41 mouse cellular contexts compared by ENCODE assay signal in genomic region chr5:113190558-113190957, GRCm38 (mm10). TPM values are rescaled to one million over a fixed set of nuclear protein-coding genes. Genes with fewer than 3 reads are reported as not detected.
A peak's percentile ranks its signal among the peaks of the same experiment; 100 is the strongest.
DNase-seq lines count a peak whose midpoint lies in the region; ATAC-seq and TF ChIP-seq lines count a peak whose summit lies in the region.
"Had no signal": no experiment of that assay in that cellular context is flagged by ENCODE, and none has a peak within 500 bp of the region (broad histone marks: within the 10 kb centered on the region; RNA-seq: fewer than 3 reads in every experiment).

No protein-coding gene starts in this region.

- no peak overlapping the region for H3K9ac ChIP-seq in lung, embryonic 15.5 days
- no peak overlapping the region for H3K9ac ChIP-seq in midbrain, postnatal 0 days (replicated peaks; ENCODE audit: low read length, poor library complexity, severe bottlenecking)
- H3K9ac ChIP-seq: embryonic facial prominence, embryonic 12.5 days; heart, embryonic 15.5 days; liver, embryonic 14.5 days; midbrain, embryonic 15.5 days; neural tube, embryonic 12.5 days had no signal

- no peak for DNase-seq in gastrocnemius, adult 2 months
- no peak for DNase-seq in gastrocnemius, postnatal 4 days (ENCODE audit: low spot score in 2 of 2)
- no peak for DNase-seq in lung, adult 2 months
- DNase-seq in midbrain, embryonic 10.5 days (ENCODE audit: low spot score), result no peak
- DNase-seq in midbrain, postnatal 0 days (ENCODE audit: low spot score), result no peak
- DNase-seq in limb, embryonic 10.5 days (ENCODE audit: low spot score), result no peak
- no peak for DNase-seq in right cerebral cortex, postnatal 25 days
- DNase-seq: cerebellum, adult 8-10 months; cerebellum, postnatal 25 days; gastrocnemius, postnatal 10 days; heart, postnatal 36 days; kidney, adult 18-20 months; kidney, postnatal 4 days; layer of hippocampus, postnatal 36 days; left cerebral cortex, postnatal 4 days; liver; right cerebral cortex, adult 18-20 months; right cerebral cortex, postnatal 4 days; thymus, adult 18-20 months; thymus, postnatal 36 days had no signal

- no peaks in the 10 kb centered on the region for H3K4me1 ChIP-seq in lung, embryonic 15.5 days
- peaks cover 2% of the 10 kb centered on the region; the same call in 1 of the 2 replicates for H3K4me1 ChIP-seq in lung, adult 2 months (ENCODE audit: control insufficient read depth, insufficient read depth, low read length)
- H3K4me1 ChIP-seq in midbrain, embryonic 10.5 days, result peaks cover 20% of the 10 kb centered on the region
- peaks cover 10% of the 10 kb centered on the region for H3K4me1 ChIP-seq in midbrain, postnatal 0 days (ENCODE audit: insufficient read depth, low read length)
- H3K4me1 ChIP-seq in limb, embryonic 10.5 days, result peaks cover 30% of the 10 kb centered on the region
- H3K4me1 ChIP-seq: embryonic facial prominence, embryonic 12.5 days; heart, embryonic 15.5 days; neural tube, embryonic 12.5 days had no signal

- TF ChIP-seq CTCF in gastrocnemius, adult 2 months (IDR thresholded peaks at IDR 0.05), result no peak
- TF ChIP-seq CTCF in lung, adult 2 months (IDR thresholded peaks at IDR 0.05; ENCODE audit: insufficient read depth, low read length), result no peak
- no peak for TF ChIP-seq CTCF in midbrain, postnatal 0 days (IDR thresholded peaks at IDR 0.05)

- no peaks in the 10 kb centered on the region for H3K27me3 ChIP-seq in lung, embryonic 15.5 days
- no peaks in the 10 kb centered on the region for H3K27me3 ChIP-seq in midbrain, embryonic 10.5 days (ENCODE audit: low read depth, poor library complexity, severe bottlenecking)
- no peaks in the 10 kb centered on the region for H3K27me3 ChIP-seq in midbrain, postnatal 0 days (ENCODE audit: insufficient read depth, low read length)
- H3K27me3 ChIP-seq in limb, embryonic 10.5 days (ENCODE audit: low read depth, poor library complexity, severe bottlenecking), result no peaks in the 10 kb centered on the region
- H3K27me3 ChIP-seq: embryonic facial prominence, embryonic 12.5 days; heart, embryonic 15.5 days; midbrain, embryonic 15.5 days; neural tube, embryonic 12.5 days had no signal

- intact Hi-C loops in gastrocnemius, adult 2 months (cut with DNase I), result no loop called here

- no peak for TF ChIP-seq POLR2A in lung, adult 2 months (IDR thresholded peaks at IDR 0.05; ENCODE audit: borderline replicate concordance, extremely low read depth, low read depth, low read length)

- WGBS in lung, embryonic 15.5 days, result 46% methylated on average over 14 of the region's 14 CpGs
- 39% methylated on average over 14 of the region's 14 CpGs for WGBS in lung, adult 2 months
- 77% methylated on average over 14 of the region's 14 CpGs for WGBS in midbrain, embryonic 10.5 days
- 85% methylated on average over 14 of the region's 14 CpGs for WGBS in midbrain, postnatal 0 days
- 69% methylated on average over 14 of the region's 14 CpGs for WGBS in limb, embryonic 10.5 days

- peak overlapping the region; percentile 49 for H3K27ac ChIP-seq in gastrocnemius, adult 2 months
- H3K27ac ChIP-seq in lung, embryonic 15.5 days, result no peak overlapping the region
- 0 out of 2 replicates have a peak overlapping the region, but pooled peaks have one; percentile 7 for H3K27ac ChIP-seq in midbrain, embryonic 10.5 days (replicated peaks)
- no peak overlapping the region for H3K27ac ChIP-seq in midbrain, postnatal 0 days (ENCODE audit: low read depth, low read length)
- H3K27ac ChIP-seq in limb, embryonic 10.5 days, result 0 out of 2 replicates have a peak overlapping the region, but pooled peaks have one; percentile 4
- H3K27ac ChIP-seq: embryonic facial prominence, embryonic 12.5 days; heart, embryonic 10.5 days; heart, embryonic 15.5 days; kidney, postnatal 0 days; liver, embryonic 14.5 days; macrophage; midbrain, embryonic 15.5 days; neural tube, embryonic 12.5 days; stomach, postnatal 0 days had no signal

- H3K36me3 ChIP-seq in lung, embryonic 15.5 days, result no peaks in the 10 kb centered on the region
- peaks cover 53% of the 10 kb centered on the region for H3K36me3 ChIP-seq in midbrain, embryonic 10.5 days
- H3K36me3 ChIP-seq in midbrain, postnatal 0 days (ENCODE audit: insufficient read depth, low read length), result no peaks in the 10 kb centered on the region
- H3K36me3 ChIP-seq in limb, embryonic 10.5 days, result no peaks in the 10 kb centered on the region
- H3K36me3 ChIP-seq: embryonic facial prominence, embryonic 12.5 days; midbrain, embryonic 15.5 days; neural tube, embryonic 12.5 days had no signal

- ATAC-seq in lung, embryonic 15.5 days (ENCODE audit: borderline replicate concordance, extremely low read depth, low FRiP score, low TSS enrichment), result 0 out of 2 replicates have a peak, but pooled peaks have one; percentile 21
- no peak for ATAC-seq in midbrain, postnatal 0 days (ENCODE audit: low FRiP score)
- ATAC-seq: CD4-positive, CD25-positive, alpha-beta regulatory T cell, adult 4 months; forebrain, embryonic 16.5 days; hindbrain, embryonic 16.5 days; midbrain, embryonic 15.5 days had no signal

- no peak overlapping the region for H3K4me2 ChIP-seq in lung, embryonic 15.5 days
- no peak overlapping the region for H3K4me2 ChIP-seq in midbrain, postnatal 0 days (ENCODE audit: low read depth, low read length, poor library complexity, severe bottlenecking)
- H3K4me2 ChIP-seq: embryonic facial prominence, embryonic 12.5 days; heart, embryonic 15.5 days; midbrain, embryonic 15.5 days; neural tube, embryonic 12.5 days had no signal

- no peak overlapping the region for H3K4me3 ChIP-seq in gastrocnemius, adult 2 months
- H3K4me3 ChIP-seq in lung, embryonic 15.5 days, result no peak overlapping the region
- no peak overlapping the region for H3K4me3 ChIP-seq in lung, adult 2 months (replicated peaks; ENCODE audit: extremely low read depth, low read depth, low read length)
- H3K4me3 ChIP-seq in midbrain, embryonic 10.5 days, result no peak overlapping the region
- H3K4me3 ChIP-seq in midbrain, postnatal 0 days (ENCODE audit: low read depth, low read length), result no peak overlapping the region
- no peak overlapping the region for H3K4me3 ChIP-seq in limb, embryonic 10.5 days
- H3K4me3 ChIP-seq: embryonic facial prominence, embryonic 12.5 days; heart, embryonic 10.5 days; heart, embryonic 15.5 days; midbrain, embryonic 15.5 days; myocyte; neural tube, embryonic 12.5 days had no signal

- no peaks in the 10 kb centered on the region for H3K9me3 ChIP-seq in lung, embryonic 15.5 days
- H3K9me3 ChIP-seq in midbrain, embryonic 10.5 days (replicated peaks), result no peaks in the 10 kb centered on the region
- H3K9me3 ChIP-seq in midbrain, postnatal 0 days (ENCODE audit: low read length), result no peaks in the 10 kb centered on the region
- no peaks in the 10 kb centered on the region for H3K9me3 ChIP-seq in limb, embryonic 10.5 days (replicated peaks)
- H3K9me3 ChIP-seq: embryonic facial prominence, embryonic 12.5 days; heart, embryonic 10.5 days; heart, embryonic 15.5 days; midbrain, embryonic 15.5 days; neural tube, embryonic 12.5 days had no signal

RNA-seq across cellular contexts. Expression of gene 2900026A02Rik, which starts 30.5 kb away (rescaled TPM):
- 10 to 100 TPM; 19.6 to 24.6 TPM for total RNA-seq in gastrocnemius, adult 2 months (2021)
- total RNA-seq in gastrocnemius, postnatal 4 days (2021), result 10 to 100 TPM; 50.3 to 50.7 TPM
- polyA plus RNA-seq in lung, embryonic 15.5 days (2015; fragmentation: Nextera tagmentation; extraction: Ambion mirVana), result 10.8 and 11.9 TPM in 2 replicates
- polyA plus RNA-seq in lung, adult 2 months (2012; rRNA removed), result 29.0 and 32.0 TPM in 2 replicates
- 2.7 and 2.9 TPM in 2 replicates for polyA plus RNA-seq in midbrain, embryonic 10.5 days (2016; fragmentation: Nextera tagmentation; extraction: Ambion mirVana)
- total RNA-seq in midbrain, postnatal 0 days (2014; rRNA removed), result 11.7 and 11.8 TPM in 2 replicates
- 3.3 and 3.8 TPM in 2 replicates for polyA plus RNA-seq in midbrain, postnatal 0 days (2015; fragmentation: Nextera tagmentation; extraction: Ambion mirVana)
- 2.5 and 2.9 TPM in 2 replicates for polyA plus RNA-seq in limb, embryonic 10.5 days (2016; fragmentation: Nextera tagmentation; extraction: Ambion mirVana)

RNA-seq across cellular contexts. Expression of gene Tmem211, which starts 36.2 kb away (rescaled TPM):
- total RNA-seq in gastrocnemius, adult 2 months (2021), result not detected
- not detected for total RNA-seq in gastrocnemius, postnatal 4 days (2021)
- polyA plus RNA-seq in lung, embryonic 15.5 days (2015; fragmentation: Nextera tagmentation; extraction: Ambion mirVana), result not detected in 2 replicates
- polyA plus RNA-seq in lung, adult 2 months (2012; rRNA removed), result 0.08 TPM in 1 of 2 replicates, not detected in the other
- polyA plus RNA-seq in midbrain, embryonic 10.5 days (2016; fragmentation: Nextera tagmentation; extraction: Ambion mirVana), result 0.10 TPM in 1 of 2 replicates, not detected in the other
- not detected in 2 replicates for total RNA-seq in midbrain, postnatal 0 days (2014; rRNA removed)
- polyA plus RNA-seq in midbrain, postnatal 0 days (2015; fragmentation: Nextera tagmentation; extraction: Ambion mirVana), result not detected in 2 replicates
- polyA plus RNA-seq in limb, embryonic 10.5 days (2016; fragmentation: Nextera tagmentation; extraction: Ambion mirVana), result not detected in 2 replicates
- total RNA-seq: adrenal gland, adult 18-20 months; adrenal gland, postnatal 4 days; gastrocnemius, postnatal 10 days; granulocyte monocyte progenitor cell, adult 5-6 weeks; heart, postnatal 36 days; layer of hippocampus, adult 8-10 months; layer of hippocampus, postnatal 36 days; megakaryocyte-erythroid progenitor cell, adult 5-6 weeks had no signal
- polyA plus RNA-seq: CD4-positive, CD25-positive, alpha-beta regulatory T cell, adult 4 months; forebrain, embryonic 16.5 days; heart, embryonic 10.5 days; heart, embryonic 15.5 days; hindbrain, embryonic 16.5 days; intestine, embryonic 14.5 days; liver, embryonic 14.5 days; macrophage; myocyte; neural tube, embryonic 12.5 days; spleen, adult 2 months had no signal

Comparison
In these comparisons a context has a peak if more than half of its experiments do, and no peak if none do; other contexts are left out.
1. H3K27ac ChIP-seq: peak in gastrocnemius, adult 2 months (single experiment), midbrain, embryonic 10.5 days (single experiment) and limb, embryonic 10.5 days (single experiment); none in lung, embryonic 15.5 days (single experiment) and midbrain, postnatal 0 days (single experiment).